Mouse (Mus musculus) heart, postnatal 36 days (tissue): ENCODE results near the gene Itga9. TPM values are rescaled to one million over a fixed set of nuclear protein-coding genes. Genes with fewer than 3 reads are reported as not detected.

Experiments used
- DNase-seq, 2 experiments: peaks; one replicate each; pipeline ENCODE4 v3.0.0; 2021 to 2022
- intact Hi-C: fragments of 180-260 bp; cut with DNase I; formaldehyde crosslinking; loops from one replicate; pipeline ENCODE4 v1.15.1; 2025
- total RNA-seq, 2 experiments: library from RNA; stranded (reverse); gene quantifications; 2 replicates each; pipeline ENCODE4 v1.2.3; 2021

The Itga9 gene
- total RNA-seq, 2 experiments from 2014 or later, result 49.5 to 60.2 TPM

- no peak for DNase-seq
- intact Hi-C loops, result no loop called here
Measured at GRCm38 (mm10) chr9:118645698-118646355, 39.3 kb downstream of the Itga9 start.

DNA sequence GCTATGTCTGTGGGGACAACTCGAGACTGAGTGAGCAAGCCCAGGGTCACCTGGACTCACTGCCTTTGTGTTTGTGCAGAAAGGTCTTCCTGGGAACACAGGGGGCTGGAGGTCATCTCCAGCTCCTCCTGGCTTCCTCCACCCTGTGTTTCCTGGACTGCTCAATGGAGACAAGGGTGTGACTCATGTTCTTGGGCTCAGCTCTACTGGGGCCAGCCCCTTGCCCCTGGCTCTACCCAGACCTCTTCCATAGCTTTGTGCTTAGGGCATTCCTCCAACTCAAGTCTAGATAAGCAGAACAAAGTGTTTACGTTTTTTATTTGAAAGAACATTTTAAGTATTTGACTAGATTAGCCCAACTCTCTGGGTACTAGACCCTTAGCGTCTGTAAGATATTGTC is 41.0 kb downstream of the Itga9 start:
- DNase-seq, result no peak
- intact Hi-C loops, result no loop called here

DNA sequence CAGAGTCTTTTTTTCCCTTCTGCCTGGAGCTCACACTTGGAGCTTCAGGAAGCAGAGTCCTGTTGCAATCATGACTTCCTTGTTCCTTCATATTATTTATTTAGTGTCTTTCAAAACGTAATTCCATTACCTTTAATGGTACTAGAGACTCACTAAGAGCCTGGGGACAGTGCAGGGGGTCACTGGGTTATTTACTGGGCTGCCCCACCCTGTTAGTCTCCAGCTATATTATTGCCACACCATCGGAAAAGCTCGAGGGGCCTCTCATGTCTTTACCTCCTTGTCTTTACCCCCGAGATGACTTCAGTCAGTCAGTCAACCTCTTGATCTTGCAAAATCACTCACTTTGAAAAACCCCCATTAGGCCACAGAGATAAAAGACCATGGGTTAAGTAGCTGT is 44.5 kb downstream of the Itga9 start:
- no peak for DNase-seq
- intact Hi-C loops, result no loop called here

GRCm38 (mm10) chr9:118651939-118652338 is 45.4 kb downstream of the Itga9 start:
- intact Hi-C loops, result no loop called here
- DNase-seq, result no peak

DNA sequence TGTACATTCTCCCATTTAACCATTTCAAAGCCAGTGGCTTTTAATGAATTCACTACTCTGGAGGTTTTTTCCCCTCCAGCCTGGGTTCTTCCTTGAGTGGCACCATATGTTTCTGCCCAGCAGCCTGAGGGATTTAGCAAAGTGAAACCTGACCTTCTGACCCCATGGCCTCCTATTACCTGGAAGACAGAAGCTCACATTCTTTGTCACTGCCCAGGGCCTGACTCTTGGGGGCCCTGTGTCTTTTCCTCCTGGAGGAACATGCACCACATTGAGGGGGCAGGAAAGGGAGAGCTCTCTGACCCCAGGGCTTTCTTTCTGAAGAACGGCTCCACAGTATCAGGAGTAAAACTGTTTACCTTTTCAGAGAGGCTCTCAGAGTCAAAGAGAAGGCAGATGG is 46.9 kb downstream of the Itga9 start:
- DNase-seq, result no peak
- intact Hi-C loops, result no loop called here

DNA sequence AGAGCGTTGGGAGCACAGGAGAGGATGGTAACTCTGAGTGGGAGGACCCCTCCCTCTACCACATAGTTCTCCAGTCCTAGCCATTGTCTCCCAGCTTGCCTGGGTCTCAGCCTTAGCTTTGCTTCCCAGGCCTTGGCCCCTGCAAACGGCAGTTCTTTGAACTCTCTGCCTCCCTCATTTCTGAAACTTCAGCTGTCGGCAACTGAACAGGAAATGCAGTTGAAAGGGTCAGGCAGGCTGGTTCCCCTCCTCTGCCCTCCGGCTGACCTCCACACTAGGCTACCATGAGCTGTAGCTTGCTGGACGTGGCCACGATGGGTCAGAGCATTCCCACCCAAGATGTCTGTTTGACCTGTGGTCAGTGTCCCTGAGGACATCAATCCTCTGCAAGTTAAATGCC is 48.5 kb downstream of the Itga9 start:
- DNase-seq, result no peak
- intact Hi-C loops, result no loop called here

DNA sequence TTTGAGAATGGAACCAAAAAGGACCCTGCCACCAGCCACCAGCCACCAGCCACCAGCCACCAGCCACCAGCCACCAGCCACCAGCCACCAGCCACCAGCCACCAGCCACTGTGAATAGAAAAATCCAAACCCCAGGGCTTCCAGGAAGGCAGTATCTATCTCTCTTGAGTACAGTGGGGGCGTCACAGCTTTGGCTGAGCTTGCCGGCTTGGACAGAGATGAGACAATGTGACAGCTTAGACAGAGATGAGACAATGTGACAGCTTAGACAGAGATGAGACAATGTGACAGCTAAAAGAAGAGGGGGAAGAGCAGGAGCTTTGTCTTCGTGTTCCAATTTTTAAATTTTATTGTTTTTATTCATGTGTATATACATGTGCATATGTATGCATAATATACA is 49.2 kb downstream of the Itga9 start:
- no peak for DNase-seq
- intact Hi-C loops, result no loop called here

- DNase-seq, result no peak
- intact Hi-C loops, result no loop called here
Measured at GRCm38 (mm10) chr9:118658159-118658558, 51.7 kb downstream of the Itga9 start.

DNA sequence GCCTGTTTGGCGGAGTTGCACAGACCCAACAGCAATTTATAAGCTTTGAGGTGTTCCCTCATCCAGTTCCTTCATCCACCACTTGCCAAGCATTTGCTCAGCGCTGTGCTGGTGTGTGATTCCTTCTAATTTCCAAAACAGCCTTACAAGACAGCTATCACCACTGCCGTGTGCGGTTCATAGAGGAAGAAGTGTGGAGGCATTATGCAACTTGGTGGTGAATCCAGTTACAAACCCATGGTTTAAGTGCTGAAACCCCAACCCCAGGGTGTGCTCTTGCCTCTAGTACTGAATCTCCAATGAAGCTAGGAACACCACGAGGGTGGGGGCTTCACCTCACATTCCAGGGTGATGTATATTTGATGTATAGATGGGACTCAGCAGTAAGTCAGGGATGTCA is 53.3 kb downstream of the Itga9 start:
- intact Hi-C loops, result no loop called here
- no peak for DNase-seq

DNA sequence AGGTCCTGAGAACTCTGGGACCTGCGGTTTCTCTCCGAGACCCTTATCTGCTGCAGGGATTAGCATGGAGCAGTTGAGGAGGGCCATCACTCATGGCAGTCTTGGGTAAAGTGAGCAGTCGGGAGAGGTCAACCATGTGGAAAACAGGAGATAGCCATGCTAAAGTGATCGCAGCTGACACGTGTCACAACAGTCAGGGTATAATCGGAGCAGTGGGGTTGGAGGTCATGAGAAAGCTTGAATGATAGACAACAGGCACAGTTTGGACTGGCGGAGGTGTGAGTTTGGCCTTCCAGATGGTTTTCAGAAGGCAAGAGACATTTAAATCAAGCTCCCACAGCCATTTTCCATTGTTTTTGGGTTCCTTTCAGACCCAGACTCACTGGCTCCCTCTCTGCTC is 53.8 kb downstream of the Itga9 start:
- intact Hi-C loops, result no loop called here
- DNase-seq, result no peak

DNA sequence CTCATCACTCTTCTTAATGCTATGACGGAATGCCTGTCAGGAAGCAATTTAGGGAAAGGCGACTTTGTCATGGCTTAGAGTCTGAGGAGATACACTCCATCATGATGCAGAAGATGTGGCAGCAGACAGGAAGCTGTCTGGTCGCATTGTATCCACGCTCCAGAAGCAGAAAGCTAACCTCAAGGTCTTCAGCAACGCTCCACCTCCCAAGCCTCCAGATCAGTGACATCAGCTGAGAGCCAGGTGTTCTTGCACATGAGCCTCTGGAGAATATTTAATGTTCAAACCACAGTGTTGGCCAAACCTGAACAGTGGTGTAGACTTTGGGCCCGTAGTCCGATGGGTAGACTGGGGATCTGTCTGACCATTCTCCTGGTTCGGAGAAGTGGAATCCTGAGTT is 55.5 kb downstream of the Itga9 start:
- no peak for DNase-seq
- intact Hi-C loops, result no loop called here

DNA sequence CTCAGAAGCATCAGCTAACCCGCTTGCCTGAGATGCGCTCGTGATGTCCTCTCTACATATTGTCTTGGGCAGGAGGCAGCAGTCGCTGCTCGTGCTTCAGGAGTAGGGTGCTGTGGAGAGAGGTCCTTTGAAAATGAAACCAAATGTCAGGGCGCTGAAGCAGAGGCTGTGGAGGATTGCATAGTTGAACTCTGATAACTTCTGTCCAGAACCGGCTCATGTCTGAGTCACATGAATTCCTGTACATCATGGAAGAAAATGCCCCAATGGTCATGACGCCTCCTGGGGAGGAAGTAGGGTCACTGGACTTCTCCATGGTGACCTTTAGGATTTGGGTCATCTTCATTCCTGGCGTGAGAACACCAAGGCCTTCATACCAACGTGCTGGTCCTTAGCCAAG is 56.0 kb downstream of the Itga9 start:
- no peak for DNase-seq
- intact Hi-C loops, result no loop called here

DNA sequence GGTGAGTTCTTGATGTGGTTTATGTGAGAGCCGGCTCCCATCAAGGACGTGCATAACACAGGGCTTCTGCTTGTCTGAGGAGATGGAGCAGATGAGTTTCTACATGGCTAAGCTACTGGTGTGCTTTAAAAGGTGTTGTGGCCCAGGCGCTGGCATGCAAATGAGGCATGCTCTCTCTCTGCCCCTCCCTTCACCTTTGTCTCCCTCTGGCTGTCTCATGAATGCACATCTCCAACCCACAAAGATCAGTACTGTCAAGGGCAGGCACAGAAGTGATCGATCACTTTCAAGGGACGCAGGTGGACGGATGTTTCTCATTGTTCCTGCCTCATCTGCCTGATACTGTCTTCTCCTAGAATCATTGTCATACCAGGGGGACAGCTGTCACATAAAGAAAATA is 57.4 kb downstream of the Itga9 start:
- intact Hi-C loops, result no loop called here
- DNase-seq, result no peak

DNA sequence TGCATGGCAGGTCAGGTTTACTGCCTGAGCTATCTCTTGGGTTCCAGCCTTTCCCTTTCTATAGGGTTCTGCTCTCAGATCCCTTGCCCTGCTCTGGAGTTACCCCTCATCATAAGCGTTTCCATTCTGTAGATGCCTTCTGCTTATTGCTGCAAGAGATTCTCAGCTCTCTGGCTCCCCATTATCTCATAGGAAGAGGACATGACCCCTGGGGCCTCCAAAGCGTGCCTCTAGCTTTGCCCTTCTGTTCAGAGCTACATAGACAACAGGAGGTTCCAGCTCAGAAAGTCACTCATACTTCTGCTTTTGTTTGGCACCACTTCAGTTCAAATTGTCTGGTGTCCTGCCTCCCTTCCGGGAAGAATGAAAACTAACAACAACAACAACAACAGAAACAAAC is 59.6 kb downstream of the Itga9 start:
- DNase-seq, result no peak
- intact Hi-C loops, result no loop called here

GRCm38 (mm10) chr9:118669696-118670095 is 63.2 kb downstream of the Itga9 start:
- intact Hi-C loops, result no loop called here
- DNase-seq, result no peak

DNA sequence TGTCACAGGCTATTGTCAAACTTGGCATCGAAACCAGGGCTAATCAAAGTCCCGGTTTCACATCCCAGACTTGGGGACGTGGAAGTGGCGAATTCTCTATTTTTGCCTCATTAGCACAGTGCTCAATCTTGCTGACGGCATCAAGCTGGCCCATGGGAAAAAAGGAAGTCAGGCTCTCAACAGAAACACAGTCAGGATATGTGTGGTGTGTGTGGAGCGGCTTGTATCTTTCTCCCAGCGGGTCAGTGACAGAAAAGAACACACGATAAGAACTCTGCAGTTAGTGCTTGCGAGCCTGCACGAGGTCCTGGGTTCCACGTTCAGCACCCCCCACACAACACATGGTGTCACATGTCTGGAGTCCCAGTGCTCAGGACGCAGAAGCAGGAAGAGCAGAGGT is 67.8 kb downstream of the Itga9 start:
- intact Hi-C loops, result no loop called here
- DNase-seq, result no peak

DNA sequence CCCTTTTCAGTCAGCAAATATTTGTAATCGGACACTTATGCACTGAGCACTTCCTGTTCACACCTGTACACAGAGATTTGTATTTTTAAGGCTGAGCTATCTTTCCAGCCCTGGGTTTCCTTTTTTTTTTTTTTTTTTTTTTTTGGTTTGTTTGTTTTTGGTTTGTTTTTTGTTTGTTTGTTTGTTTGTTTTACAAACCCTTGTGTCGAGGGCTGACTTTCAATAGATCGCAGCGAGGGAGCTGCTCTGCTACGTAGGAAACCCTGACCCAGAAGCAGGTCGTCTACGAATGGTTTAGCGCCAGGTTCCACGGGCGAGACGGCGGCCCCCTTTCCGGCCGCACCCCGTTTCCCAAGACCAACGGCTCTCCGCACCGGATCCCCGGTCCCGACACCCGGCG is 68.3 kb downstream of the Itga9 start:
- intact Hi-C loops, result no loop called here
- no peak for DNase-seq

GRCm38 (mm10) chr9:118675573-118676170 is 69.2 kb downstream of the Itga9 start:
- intact Hi-C loops, result no loop called here
- DNase-seq, result no peak

GRCm38 (mm10) chr9:118676692-118677091 is 70.2 kb downstream of the Itga9 start:
- intact Hi-C loops, result no loop called here
- DNase-seq, result no peak

- intact Hi-C loops, result no loop called here
- DNase-seq, result no peak
Measured at GRCm38 (mm10) chr9:118677349-118677748, 70.9 kb downstream of the Itga9 start.

DNA sequence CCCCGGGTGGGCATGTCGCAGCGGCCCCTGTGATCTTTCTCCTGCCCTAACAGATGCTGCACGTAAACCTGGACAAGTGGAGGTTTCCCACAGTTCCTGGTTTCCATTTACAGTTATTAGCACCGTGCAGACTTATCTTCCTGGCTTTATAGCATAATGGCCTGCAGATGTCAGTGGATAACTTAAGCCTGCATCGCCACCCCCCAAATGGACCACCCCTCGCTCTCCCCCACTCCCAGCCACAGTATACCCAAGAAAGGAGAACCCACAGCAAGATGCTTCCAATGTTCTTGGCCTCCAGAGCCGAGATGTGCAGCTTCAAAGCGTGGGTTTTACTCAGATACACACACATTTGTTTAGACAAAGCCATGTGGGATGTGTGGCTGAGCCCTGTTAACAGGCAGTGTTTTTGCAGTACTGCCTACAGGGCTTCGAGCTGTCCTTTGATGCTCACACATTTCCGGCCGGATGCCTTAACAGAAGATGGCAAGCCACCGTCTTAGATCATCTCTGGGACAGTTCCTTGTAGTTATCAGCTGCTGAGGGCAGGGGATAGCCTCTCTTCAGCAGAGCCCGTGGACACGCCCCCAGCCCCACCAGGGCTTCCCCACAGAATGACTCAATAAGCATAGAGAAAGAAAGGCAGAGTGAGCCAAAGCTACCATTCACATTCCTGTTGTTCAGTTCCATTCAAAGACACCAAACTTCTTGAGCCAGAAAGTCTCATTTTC is 71.7 kb downstream of the Itga9 start:
- intact Hi-C loops, result no loop called here
- DNase-seq, result no peak

- no peak for DNase-seq
- intact Hi-C loops, result no loop called here
Measured at GRCm38 (mm10) chr9:118678759-118679158, 72.3 kb downstream of the Itga9 start.
